Mouse (Mus musculus) olfactory bulb, adult 2 months (tissue): ENCODE measurements at regions not wholly inside any gene's neighbourhood (a gene's known extent, or its start where the extent isn't known, plus 50 kb on each side); places are given as distances from the start of the nearest gene placed in this dataset.

Experiments
- H3K27ac ChIP-seq: fragments of 200-500 bp; 2 replicates; pipeline ENCODE4 v1.5.1; 2012; ENCODE audit warnings: low read depth, low read length; ENCODE audit not compliant: insufficient read depth
- H3K4me1 ChIP-seq: fragments of 200-500 bp; 2 replicates; pipeline ENCODE4 v1.6.1; 2012; ENCODE audit warnings: low read length; ENCODE audit not compliant: control insufficient read depth, insufficient read depth
- H3K4me3 ChIP-seq: fragments of 200-500 bp; 2 replicates; pipeline ENCODE4 v1.5.1; 2012; ENCODE audit warnings: mild to moderate bottlenecking, low read depth, low read length, moderate library complexity; ENCODE audit not compliant: insufficient read depth
- CTCF ChIP-seq: fragments of 200-500 bp; IDR thresholded peaks from 2 replicates; pipeline ENCODE4 v1.5.1; 2012; ENCODE audit warnings: low read depth, mild to moderate bottlenecking, low read length, moderate library complexity; ENCODE audit not compliant: insufficient read depth
- POLR2A ChIP-seq: fragments of 200-500 bp; IDR thresholded peaks from 2 replicates; pipeline ENCODE4 v1.6.1; 2012; ENCODE audit warnings: mild to moderate bottlenecking, low read depth, low read length, moderate library complexity; ENCODE audit not compliant: insufficient read depth
- WGBS: fragments of 180-500 bp; shearing (Covaris S2); methylation state at CpG from one replicate; pipeline ENCODE4 v1.1.7; 2018; 5-methylcytosine and 5-hydroxymethylcytosine counted together

DNA sequence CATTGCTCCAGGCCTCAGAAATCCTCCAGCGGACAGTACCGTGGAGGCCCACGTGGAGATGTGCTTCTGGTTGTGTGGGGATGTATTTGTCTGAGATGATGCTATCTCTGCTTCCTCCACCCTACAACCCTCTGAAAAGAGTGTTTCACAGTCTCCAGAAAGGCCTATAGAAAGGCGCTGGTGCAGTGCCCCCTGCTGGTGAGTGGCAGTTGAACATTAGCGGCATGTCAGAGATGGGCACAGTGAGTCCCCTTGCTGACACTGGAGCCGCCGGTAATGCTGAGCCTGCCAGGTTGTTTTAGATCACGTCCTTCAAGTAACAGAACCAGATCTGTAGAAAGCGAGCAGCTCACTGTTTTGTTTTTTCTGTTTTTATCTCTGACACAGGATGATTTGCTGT lies 69.0 kb upstream of the Lsm14a start:
- TF ChIP-seq POLR2A (no peak), CTCF (no peak)
- Histone ChIP-seq H3K27ac (no peak overlapping the region), H3K4me1 (no peaks in the 10 kb centered on the region), H3K4me3 (no peak overlapping the region)
- WGBS = 68% methylated on average over 9 of the region's 9 CpGs

DNA sequence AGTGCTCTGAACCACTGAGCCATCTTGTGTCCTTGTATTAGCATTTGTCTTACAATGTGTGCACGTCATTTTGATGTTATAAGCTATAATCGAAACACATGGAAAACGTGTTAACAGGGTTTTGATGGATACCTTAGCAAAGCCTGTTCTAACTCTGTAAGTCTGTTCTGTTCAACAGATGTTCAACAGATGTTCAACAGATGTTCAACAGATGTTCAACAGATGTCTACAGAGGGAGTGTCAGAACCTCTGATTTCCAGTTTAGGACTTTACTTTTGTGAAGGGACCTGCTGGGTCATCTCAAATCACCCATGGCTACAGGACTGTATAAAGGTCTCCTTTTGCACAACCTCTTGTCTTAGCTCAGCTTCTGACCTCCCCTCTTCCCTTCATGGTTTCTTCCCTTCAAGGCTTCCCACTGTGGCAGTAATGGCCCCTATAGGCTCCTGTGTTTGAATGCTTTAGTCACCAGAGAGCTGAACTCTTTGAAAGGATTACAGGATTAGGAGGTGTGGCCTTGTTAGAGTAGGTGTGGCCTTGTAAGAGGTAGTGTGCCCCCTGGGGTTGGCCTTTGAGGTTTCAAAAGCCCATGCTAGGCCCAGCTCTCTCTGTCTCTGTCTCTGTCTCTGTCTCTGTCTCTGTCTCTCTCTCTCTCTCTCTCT lies 66.8 kb upstream of the Lsm14a start:
- TF ChIP-seq POLR2A (no peak), CTCF (no peak)
- Histone ChIP-seq H3K4me1 (no peaks in the 10 kb centered on the region), H3K27ac (no peak overlapping the region), H3K4me3 (no peak overlapping the region)
- 90% methylated on average over 3 of the region's 3 CpGs for WGBS

DNA sequence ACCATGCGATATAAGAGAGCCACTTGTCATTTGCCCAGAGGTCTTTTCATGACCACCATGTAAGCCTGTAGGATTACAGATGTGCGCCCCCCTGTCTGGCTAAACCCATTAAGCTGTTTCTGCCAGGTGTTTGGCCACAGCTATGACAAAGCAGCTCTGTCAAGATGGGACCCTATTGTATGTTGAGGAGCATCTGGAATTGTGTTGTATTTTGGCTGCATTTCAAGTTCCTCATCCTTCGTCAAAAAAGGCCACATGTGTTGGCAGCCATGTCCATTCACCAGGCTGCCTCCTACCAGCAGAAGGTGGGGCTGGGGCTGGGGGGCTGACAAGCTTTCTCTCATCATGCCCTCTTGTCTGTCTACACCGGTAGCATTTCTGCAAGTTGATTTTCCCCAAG lies 65.7 kb upstream of the Lsm14a start:
- no peak overlapping the region for H3K4me3 ChIP-seq
- no peak overlapping the region for H3K27ac ChIP-seq
- no peak for TF ChIP-seq POLR2A
- TF ChIP-seq CTCF = no peak
- 78% methylated on average over 4 of the region's 4 CpGs for WGBS
- H3K4me1 ChIP-seq = no peaks in the 10 kb centered on the region

GRCm38 (mm10) chr7:34448364-34448763 lies 55.2 kb upstream of the Lsm14a start:
- 87% methylated on average over 2 of the region's 2 CpGs for WGBS

DNA sequence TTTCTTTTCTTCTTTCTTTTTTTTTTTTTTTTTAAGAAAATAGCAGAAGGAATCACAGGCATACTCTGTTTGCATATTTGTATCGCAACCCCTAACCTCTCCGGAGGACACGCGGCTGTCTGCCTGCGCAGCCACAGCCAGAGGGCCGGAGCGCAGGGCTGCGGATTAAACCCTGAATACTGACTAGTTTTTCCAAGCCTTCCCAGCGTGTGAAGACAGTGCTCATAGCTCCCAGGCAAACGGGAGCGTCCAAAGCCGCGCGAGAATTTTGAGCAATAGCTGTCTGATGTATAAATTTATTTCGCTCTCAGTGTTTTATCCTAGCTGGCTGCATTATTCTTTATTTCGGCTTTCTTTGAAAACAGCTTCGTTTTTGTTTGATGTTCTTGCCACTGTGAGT lies 51.1 kb upstream of the Lsm14a start:
- 49% methylated on average over 17 of the region's 17 CpGs for WGBS
- no peaks in the 10 kb centered on the region for H3K4me1 ChIP-seq
- no peak for TF ChIP-seq POLR2A
- no peak for TF ChIP-seq CTCF
- no peak overlapping the region for H3K4me3 ChIP-seq
- no peak overlapping the region for H3K27ac ChIP-seq

More at GRCm38 (mm10) chr7:34448364-34448763, 55.2 kb upstream of the Lsm14a start:
- Histone ChIP-seq H3K27ac (no peak overlapping the region), H3K4me1 (no peaks in the 10 kb centered on the region), H3K4me3 (no peak overlapping the region)
- TF ChIP-seq CTCF (no peak), POLR2A (no peak)
